Mouse (Mus musculus) CH12.LX (cell line): ENCODE measurements around the gene Gng12.

ENCODE experiments used
- CTCF ChIP-seq, 2 experiments: IDR thresholded peaks in 1 of 2; conservative IDR thresholded peaks in 1 of 2; 2 replicates each; pipeline ENCODE4 v1.5.1; 2011 to 2012; ENCODE audit warnings: low read depth in 2 of 2, low read length in 2 of 2, improper control_type of control experiment in 1 of 2, inconsistent platforms in 1 of 2, mild to moderate bottlenecking in 1 of 2, moderate library complexity in 1 of 2
- GABPA ChIP-seq: IDR thresholded peaks from 2 replicates; pipeline ENCODE4 v1.6.1; 2012; ENCODE audit warnings: low read depth, low read length, improper control_type of control experiment, inconsistent platforms; ENCODE audit not compliant: insufficient replicate concordance
- SMC3 ChIP-seq: IDR thresholded peaks from 2 replicates; pipeline ENCODE4 v1.6.1; 2011; ENCODE audit warnings: low read depth, low read length, improper control_type of control experiment
- TCF12 ChIP-seq: IDR thresholded peaks from 2 replicates; pipeline ENCODE4 v1.6.1; 2014; ENCODE audit warnings: low read depth, mild to moderate bottlenecking, inconsistent platforms, low read length, improper control_type of control experiment
- ZC3H11A ChIP-seq: IDR thresholded peaks from 2 replicates; pipeline ENCODE4 v1.6.1; 2012; ENCODE audit warnings: low read depth, mild to moderate bottlenecking, inconsistent platforms, low read length, improper control_type of control experiment

GRCm38 (mm10) chr6:66859391-66859790, 36.8 kb upstream of the Gng12 start:
- TF ChIP-seq GABPA (no peak), ZC3H11A (no peak), SMC3 (no peak), CTCF (conservative IDR thresholded peaks at IDR 0.05 in 1 of 2, IDR thresholded peaks at IDR 0.05 in 1 of 2; ENCODE audit: low read depth in 2 of 2, low read length in 2 of 2) (no peak), TCF12 (no peak)
